Mouse (Mus musculus) heart, embryonic 13.5 days (tissue): ENCODE measurements around the gene Zfp574. TPM values are rescaled to one million over a fixed set of nuclear protein-coding genes. Genes with fewer than 3 reads are reported as not detected.

Experiments used
- ATAC-seq: fragments of 200-750 bp; cut with Nextera tagmentation; 2 replicates; pipeline ENCODE4 v1.8.0; 2017; ENCODE audit warnings: moderate TSS enrichment; ENCODE audit not compliant: insufficient number of reproducible peaks, low FRiP score, low TSS enrichment; ENCODE audit errors: extremely low read depth
- H3K27ac ChIP-seq: fragments of 300-500 bp; sonication (generic); replicated peaks from 2 replicates; pipeline ENCODE4 v1.5.1; 2015; ENCODE audit warnings: moderate library complexity, mild to moderate bottlenecking, inconsistent platforms
- H3K27me3 ChIP-seq: fragments of 300-500 bp; sonication (generic); replicated peaks from 2 replicates; pipeline ENCODE4 v1.6.1; 2015; ENCODE audit warnings: mild to moderate bottlenecking, inconsistent platforms
- H3K36me3 ChIP-seq: fragments of 300-500 bp; sonication (generic); 2 replicates; pipeline ENCODE4 v1.6.1; 2015; ENCODE audit warnings: mild to moderate bottlenecking, inconsistent platforms
- H3K4me1 ChIP-seq: fragments of 300-500 bp; sonication (generic); 2 replicates; pipeline ENCODE4 v1.6.1; 2015; ENCODE audit warnings: inconsistent platforms
- H3K4me2 ChIP-seq: fragments of 300-500 bp; sonication (generic); 2 replicates; pipeline ENCODE4 v1.6.1; 2015; ENCODE audit warnings: inconsistent platforms, mild to moderate bottlenecking, moderate library complexity
- H3K4me3 ChIP-seq: fragments of 300-500 bp; sonication (generic); 2 replicates; pipeline ENCODE4 v1.5.1; 2015; ENCODE audit warnings: moderate library complexity, mild to moderate bottlenecking, inconsistent platforms
- H3K9ac ChIP-seq: fragments of 300-500 bp; sonication (generic); 2 replicates; pipeline ENCODE4 v1.6.1; 2015; ENCODE audit warnings: inconsistent platforms, mild to moderate bottlenecking, moderate library complexity
- H3K9me3 ChIP-seq: fragments of 300-500 bp; sonication (generic); 2 replicates; pipeline ENCODE4 v1.6.1; 2016; ENCODE audit warnings: inconsistent platforms
- WGBS: fragments of 180-500 bp; shearing (Covaris S2); methylation state at CpG from one replicate; pipeline ENCODE4 v1.1.7; 2015; ENCODE audit warnings: mixed read lengths; 5-methylcytosine and 5-hydroxymethylcytosine counted together
- polyA plus RNA-seq: library from polyadenylated mRNA; unstranded; fragments of >200 nt; fragmentation: Nextera tagmentation; extraction: Ambion mirVana; gene quantifications from 2 replicates; pipeline ENCODE4 v1.2.1, GENCODE M21; 2015

The Zfp574 gene
- polyA plus RNA-seq, 1 experiment from 2014 or later = 20.1 TPM

DNA sequence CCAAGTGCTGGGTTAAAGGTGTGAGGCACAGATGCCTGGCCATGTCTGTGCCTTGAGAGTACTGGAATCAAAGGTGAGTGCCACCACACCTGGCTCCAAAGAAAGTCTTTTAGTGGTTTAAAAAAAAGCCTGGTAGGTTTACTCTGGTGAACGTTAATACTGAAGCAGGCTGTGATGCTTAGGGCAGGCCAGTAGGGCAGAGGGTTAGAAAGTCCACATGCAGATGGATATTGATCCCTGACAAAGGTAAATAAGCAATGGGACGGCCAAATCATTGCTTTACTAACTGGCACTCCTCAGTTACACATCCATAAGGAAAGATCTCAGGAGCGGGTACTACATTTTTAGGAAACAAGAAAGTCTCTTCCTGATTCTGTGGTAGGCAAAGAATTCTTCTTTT lies 19.8 kb upstream of the Zfp574 start:
- Histone ChIP-seq H3K9ac (no peak overlapping the region), H3K4me1 (peaks cover 25% of the 10 kb centered on the region)
- ATAC-seq = no peak

DNA sequence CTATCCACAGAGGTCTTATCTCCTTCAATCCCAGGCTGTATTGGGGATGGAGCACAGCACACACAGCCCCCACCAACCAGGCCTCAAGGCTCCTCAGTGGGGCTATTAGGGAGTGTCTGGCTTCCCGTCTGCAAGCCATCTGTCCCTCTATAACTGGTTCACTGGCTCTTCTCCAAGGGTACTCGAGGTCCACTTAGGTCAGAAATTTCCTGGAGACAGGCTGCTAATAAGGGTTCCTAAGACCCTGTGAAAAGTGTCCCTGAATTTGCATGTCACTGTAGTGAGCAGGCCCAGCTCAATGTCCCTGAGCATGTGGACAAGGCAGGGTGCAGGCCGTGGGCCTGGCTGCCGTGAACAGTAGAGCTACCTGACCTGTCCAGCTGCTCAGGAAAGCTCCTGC lies 15.4 kb upstream of the Zfp574 start:
- H3K27me3 ChIP-seq = no peaks in the 10 kb centered on the region
- ATAC-seq = peak; percentile 39; the same call in 1 of the 2 replicates
- peaks cover 97% of the 10 kb centered on the region for H3K36me3 ChIP-seq
- 19% methylated on average over 4 of the region's 4 CpGs for WGBS
- no peaks in the 10 kb centered on the region for H3K9me3 ChIP-seq
- H3K9ac ChIP-seq = no peak overlapping the region
- no peak overlapping the region for H3K4me2 ChIP-seq
- no peak overlapping the region for H3K4me3 ChIP-seq
- peaks cover 22% of the 10 kb centered on the region for H3K4me1 ChIP-seq
- H3K27ac ChIP-seq = peak overlapping the region; percentile 58

More for the DNA sequence above, 19.8 kb upstream of the Zfp574 start:
- Histone ChIP-seq H3K27ac (no peak overlapping the region), H3K27me3 (no peaks in the 10 kb centered on the region), H3K36me3 (peaks cover 85% of the 10 kb centered on the region), H3K4me2 (no peak overlapping the region), H3K4me3 (no peak overlapping the region), H3K9me3 (no peaks in the 10 kb centered on the region)
- WGBS = 88% methylated on average over 3 of the region's 3 CpGs

DNA sequence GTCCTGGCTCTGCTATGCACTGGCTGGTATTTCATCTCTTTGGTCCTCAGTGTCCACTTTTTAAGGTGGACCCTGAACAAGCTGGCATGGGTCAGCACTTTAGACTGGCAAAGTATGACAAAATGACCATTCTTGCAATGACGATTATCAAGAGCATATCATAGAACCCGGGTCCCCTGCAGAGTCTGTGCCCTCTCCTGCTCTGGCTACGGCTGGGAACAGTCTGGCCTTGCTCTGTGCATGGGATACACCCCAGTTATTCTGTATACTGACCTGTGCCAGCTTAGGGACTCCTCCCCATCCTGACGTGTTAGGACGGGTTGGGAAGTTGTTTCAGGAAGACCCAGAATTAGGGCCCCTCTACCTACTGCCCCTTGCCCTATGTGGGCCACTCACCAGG lies 14.5 kb upstream of the Zfp574 start:
- Histone ChIP-seq H3K27ac (no peak overlapping the region), H3K9ac (no peak overlapping the region), H3K4me1 (peaks cover 22% of the 10 kb centered on the region), H3K9me3 (no peaks in the 10 kb centered on the region), H3K27me3 (no peaks in the 10 kb centered on the region), H3K36me3 (peaks cover 99% of the 10 kb centered on the region), H3K4me3 (no peak overlapping the region), H3K4me2 (no peak overlapping the region)
- no peak for ATAC-seq
- WGBS = 79% methylated on average over 5 of the region's 5 CpGs

DNA sequence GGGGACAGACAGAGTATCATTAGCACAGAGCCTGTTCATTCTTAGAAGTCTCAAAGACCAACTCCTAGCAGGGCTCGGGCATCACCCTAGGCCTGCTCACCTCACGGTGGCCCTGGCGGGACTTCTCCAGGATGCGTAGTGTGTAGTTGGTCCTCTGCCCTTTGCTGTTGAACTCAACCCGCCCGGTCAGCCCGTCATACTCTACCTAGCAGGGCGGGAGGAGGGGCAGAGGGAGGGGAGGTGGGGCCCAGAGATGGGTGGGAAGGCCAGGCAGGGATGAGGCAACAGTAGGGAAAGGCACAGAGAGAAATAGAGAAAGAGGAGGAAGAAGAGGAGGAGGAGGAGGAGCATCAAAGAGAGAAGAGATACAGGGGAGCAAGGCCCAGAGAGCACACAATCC lies 14.0 kb upstream of the Zfp574 start:
- H3K4me2 ChIP-seq = no peak overlapping the region
- peaks cover 99% of the 10 kb centered on the region for H3K36me3 ChIP-seq
- no peaks in the 10 kb centered on the region for H3K9me3 ChIP-seq
- WGBS = 84% methylated on average over 8 of the region's 8 CpGs
- ATAC-seq = no peak
- no peak overlapping the region for H3K9ac ChIP-seq
- no peak overlapping the region for H3K4me3 ChIP-seq
- peaks cover 22% of the 10 kb centered on the region for H3K4me1 ChIP-seq
- no peaks in the 10 kb centered on the region for H3K27me3 ChIP-seq
- H3K27ac ChIP-seq = no peak overlapping the region

DNA sequence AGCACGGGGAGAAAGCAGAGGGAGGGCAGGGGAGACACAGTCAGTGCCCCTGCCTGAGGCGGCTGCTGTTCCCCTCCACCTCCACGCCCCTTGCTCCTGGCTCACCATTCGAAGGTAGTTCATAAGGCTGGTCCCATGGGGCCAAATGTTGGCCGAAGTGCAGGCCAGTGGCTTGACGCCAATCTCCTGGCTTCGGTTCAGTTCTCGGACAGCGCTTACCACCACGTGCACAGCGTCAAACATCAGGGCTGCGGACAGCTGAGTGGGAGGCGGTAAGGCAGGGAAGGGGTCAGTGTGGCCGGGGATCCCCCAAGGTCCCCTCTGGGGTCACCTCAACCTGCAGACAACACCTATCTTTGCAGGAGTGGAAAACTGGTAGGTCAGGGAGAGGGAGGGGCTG lies 13.5 kb upstream of the Zfp574 start:
- no peak overlapping the region for H3K9ac ChIP-seq
- H3K4me1 ChIP-seq = peaks cover 22% of the 10 kb centered on the region
- ATAC-seq = no peak
- no peak overlapping the region for H3K4me2 ChIP-seq
- no peaks in the 10 kb centered on the region for H3K9me3 ChIP-seq
- H3K36me3 ChIP-seq = peaks cover 99% of the 10 kb centered on the region
- no peaks in the 10 kb centered on the region for H3K27me3 ChIP-seq
- H3K4me3 ChIP-seq = no peak overlapping the region
- H3K27ac ChIP-seq = no peak overlapping the region
- WGBS = 74% methylated on average over 14 of the region's 14 CpGs

DNA sequence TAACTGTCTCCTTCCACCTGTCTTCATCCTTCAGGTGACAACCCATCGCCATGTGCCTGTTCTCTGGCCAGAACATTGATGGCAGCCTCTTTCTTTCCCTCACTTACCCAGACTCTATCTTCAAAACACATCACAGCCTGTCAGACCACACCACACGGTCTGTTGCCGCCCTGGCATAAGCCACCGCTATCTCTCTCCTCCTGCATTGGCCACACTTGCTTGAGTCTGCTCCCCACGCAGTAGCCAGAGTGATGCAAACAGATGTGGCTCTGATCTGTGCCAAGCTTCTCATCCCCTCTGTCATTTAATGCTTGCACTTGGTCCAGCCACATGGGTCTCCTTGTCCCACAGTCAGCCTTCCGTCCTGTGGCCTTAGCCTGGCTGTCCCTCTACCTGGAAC lies 9.0 kb upstream of the Zfp574 start:
- Histone ChIP-seq H3K9ac (no peak overlapping the region), H3K36me3 (peaks cover 97% of the 10 kb centered on the region), H3K4me3 (no peak overlapping the region), H3K4me1 (no peaks in the 10 kb centered on the region), H3K4me2 (no peak overlapping the region), H3K9me3 (no peaks in the 10 kb centered on the region), H3K27ac (no peak overlapping the region), H3K27me3 (no peaks in the 10 kb centered on the region)
- 77% methylated on average over 6 of the region's 6 CpGs for WGBS
- ATAC-seq = no peak

DNA sequence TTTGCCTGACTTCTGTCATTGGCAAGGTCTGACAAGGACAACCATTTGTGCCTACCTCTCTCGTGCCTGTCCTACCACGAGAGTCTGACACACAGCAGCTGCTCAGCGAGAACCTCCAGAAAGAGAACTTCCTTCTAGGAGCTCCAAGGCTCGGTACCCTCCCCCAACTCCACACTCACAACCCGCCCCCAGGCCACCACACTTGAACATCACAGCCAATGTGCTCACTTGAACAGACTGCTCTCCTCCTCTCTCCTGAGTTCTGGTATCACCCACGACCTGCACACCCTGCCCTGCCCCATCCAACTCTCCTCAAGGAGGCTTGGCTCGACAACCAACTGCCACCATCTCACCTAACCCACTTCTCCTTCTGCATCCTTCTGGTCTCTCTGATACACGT lies 8.5 kb upstream of the Zfp574 start:
- Histone ChIP-seq H3K4me2 (no peak overlapping the region), H3K4me3 (no peak overlapping the region), H3K27me3 (no peaks in the 10 kb centered on the region), H3K4me1 (no peaks in the 10 kb centered on the region), H3K36me3 (peaks cover 95% of the 10 kb centered on the region), H3K9me3 (no peaks in the 10 kb centered on the region), H3K27ac (no peak overlapping the region), H3K9ac (no peak overlapping the region)
- 77% methylated on average over 8 of the region's 8 CpGs for WGBS
- no peak for ATAC-seq

DNA sequence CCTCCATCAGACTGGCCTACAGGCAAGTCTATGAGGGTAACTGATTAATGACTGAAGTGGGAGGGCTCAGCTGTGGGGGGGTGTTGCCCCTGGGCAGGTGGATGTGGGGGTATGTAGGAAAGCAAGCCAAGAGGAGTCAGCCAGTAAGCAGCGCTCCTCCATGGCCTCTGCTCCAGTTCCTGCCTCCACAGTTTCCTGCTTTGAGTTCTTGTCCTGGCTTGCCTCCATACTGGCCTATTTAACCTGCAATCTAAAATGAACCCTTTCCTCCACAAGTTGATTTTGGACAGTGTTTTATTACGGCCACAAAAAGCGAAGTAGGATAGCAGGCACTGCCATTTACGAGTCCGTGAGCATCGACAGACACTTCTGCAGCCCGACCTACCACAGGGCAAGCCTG lies 5.0 kb upstream of the Zfp574 start:
- peaks cover 62% of the 10 kb centered on the region for H3K36me3 ChIP-seq
- no peak overlapping the region for H3K4me3 ChIP-seq

DNA sequence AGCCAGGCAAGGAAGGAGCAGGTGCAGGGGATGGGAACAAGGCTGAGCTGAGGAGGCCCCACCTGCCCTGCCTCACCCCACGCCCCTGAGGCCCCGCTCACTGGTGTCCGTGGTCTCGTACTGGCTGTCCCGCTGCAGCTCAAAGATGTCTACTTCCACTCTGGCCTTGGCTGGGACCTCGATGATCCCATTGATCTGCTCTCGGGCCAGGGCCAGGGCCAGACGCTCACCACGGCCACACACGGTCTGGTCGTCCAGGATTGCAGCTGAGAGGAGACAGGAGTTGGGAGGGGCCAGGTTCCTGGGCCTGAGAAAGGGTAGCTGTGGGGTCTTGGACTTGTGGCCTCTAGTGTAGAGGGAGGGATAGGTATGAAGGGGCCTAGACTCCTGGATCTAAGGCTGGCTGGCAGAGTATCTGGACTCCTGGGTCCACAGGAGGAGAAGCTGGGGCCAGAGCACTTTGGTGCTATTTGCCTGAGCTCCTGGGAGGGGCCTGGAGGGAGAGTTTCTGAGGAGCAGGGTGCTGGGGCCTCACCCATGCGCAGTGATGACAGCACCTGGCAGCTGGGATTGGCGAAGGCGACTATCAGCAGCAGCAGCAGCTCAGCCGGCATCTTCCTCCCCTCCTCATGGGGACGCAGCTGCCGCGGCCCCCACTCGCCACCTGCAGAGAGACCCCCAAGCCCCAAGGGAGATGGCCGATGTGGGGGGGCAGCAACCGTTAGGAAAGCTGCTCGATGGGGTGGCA lies 4.3 kb upstream of the Zfp574 start:
- Histone ChIP-seq H3K27ac (no peak overlapping the region), H3K36me3 (peaks cover 55% of the 10 kb centered on the region), H3K9me3 (no peaks in the 10 kb centered on the region), H3K4me2 (no peak overlapping the region), H3K4me1 (peaks cover 28% of the 10 kb centered on the region), H3K27me3 (no peaks in the 10 kb centered on the region), H3K4me3 (no peak overlapping the region), H3K9ac (no peak overlapping the region)
- no peak for ATAC-seq
- WGBS = 83% methylated on average over 22 of the region's 22 CpGs

More for the DNA sequence above, 5.0 kb upstream of the Zfp574 start:
- Histone ChIP-seq H3K9ac (no peak overlapping the region), H3K27me3 (no peaks in the 10 kb centered on the region), H3K4me1 (peaks cover 27% of the 10 kb centered on the region), H3K4me2 (no peak overlapping the region), H3K9me3 (no peaks in the 10 kb centered on the region), H3K27ac (no peak overlapping the region)
- ATAC-seq = no peak
- WGBS = 90% methylated on average over 7 of the region's 7 CpGs

DNA sequence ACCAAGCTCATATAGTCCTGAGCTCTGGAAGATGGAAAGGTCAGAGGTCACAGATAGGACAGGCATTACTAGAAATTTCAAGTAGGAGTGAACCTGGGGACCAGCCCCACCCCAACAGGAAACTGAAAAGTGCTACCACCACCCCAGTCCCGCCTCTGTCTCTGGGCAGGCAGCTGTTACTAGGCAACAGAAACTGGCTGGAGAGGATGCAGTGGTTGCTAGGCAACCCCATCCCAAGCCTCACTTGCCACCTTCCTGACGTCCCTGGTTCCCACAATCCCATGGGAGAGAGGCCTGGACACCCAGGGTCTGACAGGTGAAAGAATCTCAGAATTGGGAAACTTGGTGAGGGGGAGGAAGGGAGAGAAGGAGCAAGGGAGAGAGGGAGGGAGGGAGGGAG lies 3.6 kb upstream of the Zfp574 start:
- H3K4me1 ChIP-seq = peaks cover 35% of the 10 kb centered on the region
- H3K9ac ChIP-seq = no peak overlapping the region
- H3K4me2 ChIP-seq = no peak overlapping the region
- no peaks in the 10 kb centered on the region for H3K27me3 ChIP-seq
- no peaks in the 10 kb centered on the region for H3K9me3 ChIP-seq
- H3K27ac ChIP-seq = no peak overlapping the region
- peaks cover 49% of the 10 kb centered on the region for H3K36me3 ChIP-seq
- H3K4me3 ChIP-seq = no peak overlapping the region
- ATAC-seq = no peak
- 62% methylated on average over 2 of the region's 2 CpGs for WGBS

DNA sequence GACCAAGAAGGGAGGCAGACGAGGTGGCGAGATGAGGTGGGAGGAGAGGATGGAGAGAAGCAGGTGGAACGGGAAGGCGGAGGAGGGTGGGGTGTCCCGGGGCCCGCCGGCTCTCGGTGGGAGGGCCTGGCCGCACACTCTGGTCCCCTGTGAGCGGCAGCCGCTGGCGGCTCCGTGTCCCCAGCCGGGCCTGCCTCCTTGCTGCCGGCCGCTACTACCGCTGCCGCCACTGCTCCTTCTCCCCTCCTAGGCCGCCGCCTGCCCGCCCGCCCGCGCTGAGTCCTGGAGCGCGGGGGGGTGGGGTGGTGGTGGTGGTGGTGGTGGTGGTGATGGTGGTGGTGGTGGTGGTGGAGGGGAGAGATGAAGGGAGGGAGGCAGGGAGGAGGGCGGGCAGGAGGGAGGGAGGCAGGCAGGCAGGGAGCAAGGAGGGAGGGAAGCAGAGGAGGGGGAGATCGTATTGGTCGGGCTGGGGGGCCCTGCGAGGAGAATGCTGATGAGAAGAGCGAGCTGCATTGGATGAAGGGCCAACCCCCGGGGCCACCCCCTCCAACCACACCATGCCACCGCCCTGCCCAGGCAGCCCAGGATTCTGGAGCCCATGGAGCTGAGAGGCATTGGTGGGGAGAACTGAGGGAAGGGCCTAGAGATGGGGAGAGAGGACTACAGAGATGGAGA lies 486 bp downstream of the Zfp574 start:
- 1% methylated on average over 23 of the region's 33 CpGs for WGBS
- peak overlapping the region; percentile 85 for H3K27ac ChIP-seq
- peak overlapping the region; percentile 76 for H3K4me3 ChIP-seq
- ATAC-seq = no peak
- peak overlapping the region; percentile 93 for H3K9ac ChIP-seq
- H3K4me1 ChIP-seq = peaks cover 48% of the 10 kb centered on the region
- H3K36me3 ChIP-seq = peaks cover 9% of the 10 kb centered on the region
- H3K27me3 ChIP-seq = no peaks in the 10 kb centered on the region
- peak overlapping the region; percentile 93 for H3K4me2 ChIP-seq
- no peaks in the 10 kb centered on the region for H3K9me3 ChIP-seq

DNA sequence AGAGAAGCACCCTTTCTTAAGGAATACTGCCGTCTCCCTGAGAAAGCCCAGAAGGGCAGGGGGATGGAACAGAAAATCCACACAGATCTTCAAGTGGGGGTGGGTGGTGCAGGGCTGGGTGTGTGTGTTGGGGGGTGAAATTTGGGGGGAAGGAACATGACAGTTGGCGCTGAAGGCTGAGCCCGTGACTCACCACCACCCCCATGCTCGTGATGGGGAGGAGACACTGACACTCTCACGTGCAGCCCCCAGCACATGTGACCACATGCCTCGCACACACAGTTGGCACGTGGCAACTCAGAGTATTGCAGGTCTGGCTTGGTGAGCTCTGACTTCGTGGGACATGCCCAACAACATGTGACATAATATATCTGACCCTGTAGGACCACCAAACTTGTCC lies 1.6 kb downstream of the Zfp574 start:
- no peak overlapping the region; the same call in 1 of the 2 replicates for H3K9ac ChIP-seq
- no peak overlapping the region for H3K4me3 ChIP-seq
- no peaks in the 10 kb centered on the region for H3K36me3 ChIP-seq
- H3K27me3 ChIP-seq = no peaks in the 10 kb centered on the region
- peaks cover 58% of the 10 kb centered on the region for H3K4me1 ChIP-seq
- H3K4me2 ChIP-seq = no peak overlapping the region
- no peaks in the 10 kb centered on the region for H3K9me3 ChIP-seq
- H3K27ac ChIP-seq = peak overlapping the region; percentile 85
- ATAC-seq = no peak
- 76% methylated on average over 8 of the region's 8 CpGs for WGBS
